Mouse (Mus musculus) forebrain, postnatal 0 days (tissue): ENCODE measurements around the gene Ago3. TPM values are rescaled to one million over a fixed set of nuclear protein-coding genes. Genes with fewer than 3 reads are reported as not detected.

Experiments used
- ATAC-seq: fragments of 200-750 bp; cut with Nextera tagmentation; 2 replicates; pipeline ENCODE4 v1.8.0; 2017; ENCODE audit warnings: mild to moderate bottlenecking, moderate library complexity
- DNase-seq: peaks from one replicate; pipeline ENCODE4 v3.0.0-alpha.2; 2015
- H3K27ac ChIP-seq: fragments of 300-500 bp; sonication (generic); 2 replicates; pipeline ENCODE4 v1.5.1; 2014; ENCODE audit warnings: low read depth, mild to moderate bottlenecking, antibody characterized with exemption, low read length, moderate library complexity, mixed read lengths
- H3K27me3 ChIP-seq: fragments of 300-500 bp; sonication (generic); 2 replicates; pipeline ENCODE4 v1.6.1; 2014; ENCODE audit warnings: mild to moderate bottlenecking, low read length, mixed read lengths; ENCODE audit not compliant: insufficient read depth
- H3K36me3 ChIP-seq: fragments of 300-500 bp; sonication (generic); 2 replicates; pipeline ENCODE4 v1.6.1; 2014; ENCODE audit warnings: mild to moderate bottlenecking, moderate library complexity; ENCODE audit not compliant: insufficient read depth
- H3K4me1 ChIP-seq: fragments of 300-500 bp; sonication (generic); 2 replicates; pipeline ENCODE4 v1.6.1; 2014; ENCODE audit warnings: antibody characterized with exemption; ENCODE audit not compliant: insufficient read depth
- H3K4me2 ChIP-seq: fragments of 300-500 bp; sonication (generic); 2 replicates; pipeline ENCODE4 v1.6.1; 2014; ENCODE audit warnings: low read depth, mild to moderate bottlenecking, moderate library complexity
- H3K4me3 ChIP-seq: fragments of 300-500 bp; sonication (generic); 2 replicates; pipeline ENCODE4 v1.5.1; 2014; ENCODE audit warnings: low read depth, low read length, mixed read lengths
- H3K9ac ChIP-seq: fragments of 300-500 bp; sonication (generic); 2 replicates; pipeline ENCODE4 v1.6.1; 2014; ENCODE audit warnings: mild to moderate bottlenecking
- H3K9me3 ChIP-seq: fragments of 300-500 bp; sonication (generic); 2 replicates; pipeline ENCODE4 v1.6.1; 2016; ENCODE audit warnings: low read length
- CTCF ChIP-seq: sonication (generic); IDR thresholded peaks from 2 replicates; pipeline ENCODE4 v1.5.1; 2016; ENCODE audit warnings: antibody characterized with exemption, control low read depth, low read depth
- WGBS: fragments of 180-500 bp; shearing (Covaris S2); extraction: QIAGEN DNeasy Blood & Tissue Kit; methylation state at CpG from one replicate; pipeline ENCODE4 v1.1.7; 2014; 5-methylcytosine and 5-hydroxymethylcytosine counted together
- polyA plus RNA-seq: library from polyadenylated mRNA; unstranded; fragments of >200 nt; fragmentation: Nextera tagmentation; extraction: Ambion mirVana; gene quantifications from 2 replicates; pipeline ENCODE4 v1.2.1, GENCODE M21; 2015
- total RNA-seq: library from RNA; depleted of rRNA; stranded (reverse); fragments of >200 nt; gene quantifications from 2 replicates; pipeline ENCODE4 v1.2.3, GENCODE M21; 2014; rRNA removed

Gene Ago3
- total and polyA plus RNA-seq, 2 experiments from 2014 or later: 11.4 to 13.2 TPM

DNA sequence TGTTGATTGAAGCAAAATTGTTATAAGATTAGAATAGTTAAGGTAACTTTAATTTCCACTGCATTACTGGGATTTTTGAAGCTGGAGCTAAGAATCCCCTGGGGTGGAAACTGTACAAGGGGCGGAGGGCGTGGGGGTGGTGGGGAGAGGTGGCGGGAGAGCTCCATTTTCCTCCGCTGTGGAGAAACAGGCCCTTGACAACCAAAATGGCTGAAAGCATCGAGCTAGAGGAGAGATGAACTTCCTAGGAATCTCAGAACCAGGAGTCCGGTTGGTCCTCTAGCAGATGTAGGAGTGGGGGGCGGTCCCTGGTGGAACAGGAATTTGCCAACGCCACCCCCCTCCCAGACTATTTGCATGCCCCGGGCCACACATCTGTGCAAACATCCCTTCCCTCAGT lies 147.7 kb downstream of the Ago3 start:
- WGBS: 72% methylated on average over 9 of the region's 9 CpGs
- no peaks in the 10 kb centered on the region for H3K9me3 ChIP-seq
- no peak overlapping the region for H3K27ac ChIP-seq
- H3K4me2 ChIP-seq: no peak overlapping the region
- H3K36me3 ChIP-seq: no peaks in the 10 kb centered on the region
- no peak for TF ChIP-seq CTCF
- ATAC-seq (no peak), DNase-seq (no peak)
- H3K27me3 ChIP-seq: peaks cover 11% of the 10 kb centered on the region
- H3K4me3 ChIP-seq: no peak overlapping the region
- no peak overlapping the region for H3K9ac ChIP-seq
- no peaks in the 10 kb centered on the region for H3K4me1 ChIP-seq

Other genes starting within 250 kb of the Ago3 start
- 113 and 165 TPM in 2 replicates for gene Thrap3, start 226.8 kb downstream of the Ago3 start, total RNA-seq
- 92.4 and 111 TPM in 2 replicates for gene Thrap3, start 226.8 kb downstream of the Ago3 start, polyA plus RNA-seq
- 105 and 115 TPM in 2 replicates for gene Map7d1, start 173.2 kb downstream of the Ago3 start, total RNA-seq
- gene Map7d1, start 173.2 kb downstream of the Ago3 start, polyA plus RNA-seq: 63.6 and 71.1 TPM in 2 replicates
- 143 TPM in 2 replicates for gene Trappc3, start 167.2 kb downstream of the Ago3 start, total RNA-seq
- 199 and 202 TPM in 2 replicates for gene Trappc3, start 167.2 kb downstream of the Ago3 start, polyA plus RNA-seq
- 6.5 and 11.6 TPM in 2 replicates for gene Col8a2, start 142.8 kb downstream of the Ago3 start, total RNA-seq
- gene Col8a2, start 142.8 kb downstream of the Ago3 start, polyA plus RNA-seq: 2.5 and 3.0 TPM in 2 replicates
- gene Adprhl2, start 107.9 kb downstream of the Ago3 start, total RNA-seq: 72.1 and 74.8 TPM in 2 replicates
- 77.8 and 83.3 TPM in 2 replicates for gene Adprhl2, start 107.9 kb downstream of the Ago3 start, polyA plus RNA-seq
- 2.1 and 3.4 TPM in 2 replicates for gene Tekt2, start 103.9 kb downstream of the Ago3 start, total RNA-seq
- 9.7 and 16.3 TPM in 2 replicates for gene Tekt2, start 103.9 kb downstream of the Ago3 start, polyA plus RNA-seq
- gene Ago1, start 39.0 kb upstream of the Ago3 start, total RNA-seq: 33.2 and 35.7 TPM in 2 replicates
- gene Ago1, start 39.0 kb upstream of the Ago3 start, polyA plus RNA-seq: 4.5 and 4.7 TPM in 2 replicates
- 10.1 and 11.6 TPM in 2 replicates for gene Ago4, start 103.9 kb upstream of the Ago3 start, total RNA-seq
- 2.3 and 3.1 TPM in 2 replicates for gene Ago4, start 103.9 kb upstream of the Ago3 start, polyA plus RNA-seq
- gene Clspn, start 127.4 kb upstream of the Ago3 start, total RNA-seq: 3.5 and 4.2 TPM in 2 replicates
- 2.3 and 3.0 TPM in 2 replicates for gene Clspn, start 127.4 kb upstream of the Ago3 start, polyA plus RNA-seq
- gene 5730409E04Rik, start 180.3 kb upstream of the Ago3 start, total RNA-seq: 36.6 and 38.2 TPM in 2 replicates
- 10.1 and 19.0 TPM in 2 replicates for gene 5730409E04Rik, start 180.3 kb upstream of the Ago3 start, polyA plus RNA-seq
- gene Psmb2, start 248.1 kb upstream of the Ago3 start, total RNA-seq: 185 and 187 TPM in 2 replicates
- 497 and 510 TPM in 2 replicates for gene Psmb2, start 248.1 kb upstream of the Ago3 start, polyA plus RNA-seq